Mouse (Mus musculus) spleen, adult 2 months (tissue): ENCODE data around the gene Pak6. TPM values are rescaled to one million over a fixed set of nuclear protein-coding genes. Genes with fewer than 3 reads are reported as not detected.

Experiments
- DNase-seq, 2 experiments: peaks; one replicate each; pipeline versions ENCODE4 v3.0.0 to v3.0.0-alpha.2; 2012 to 2021; ENCODE audit warnings: low spot score in 2 of 2, low read depth in 1 of 2
- H3K27ac ChIP-seq: fragments of 200-500 bp; 2 replicates; pipeline ENCODE4 v1.5.1; 2012; ENCODE audit warnings: low read length, inconsistent platforms; ENCODE audit not compliant: insufficient read depth
- H3K27me3 ChIP-seq: fragments of 200-500 bp; 2 replicates; pipeline ENCODE4 v1.6.1; 2012; ENCODE audit warnings: mild to moderate bottlenecking, moderate library complexity, low read length, inconsistent platforms; ENCODE audit not compliant: control insufficient read depth, insufficient read depth
- H3K36me3 ChIP-seq: fragments of 200-500 bp; 2 replicates; pipeline ENCODE4 v1.6.1; 2012; ENCODE audit warnings: mild to moderate bottlenecking, low read length, inconsistent platforms; ENCODE audit not compliant: control insufficient read depth, insufficient read depth
- H3K4me1 ChIP-seq: fragments of 200-500 bp; 2 replicates; pipeline ENCODE4 v1.6.1; 2011; ENCODE audit warnings: inconsistent platforms; ENCODE audit not compliant: control insufficient read depth, insufficient read depth, insufficient read length
- H3K4me3 ChIP-seq: fragments of 200-500 bp; 2 replicates; pipeline ENCODE4 v1.5.1; 2011; ENCODE audit warnings: mild to moderate bottlenecking, inconsistent platforms; ENCODE audit not compliant: insufficient read depth, insufficient read length; ENCODE audit errors: extremely low read depth
- CTCF ChIP-seq: fragments of 200-500 bp; IDR thresholded peaks from 2 replicates; pipeline ENCODE4 v1.5.1; 2011; ENCODE audit warnings: mild to moderate bottlenecking, inconsistent platforms; ENCODE audit not compliant: insufficient read depth, insufficient read length, insufficient replicate concordance; ENCODE audit errors: extremely low read depth
- POLR2A ChIP-seq: fragments of 200-500 bp; IDR thresholded peaks from 2 replicates; pipeline ENCODE4 v1.6.1; 2011; ENCODE audit warnings: low read depth, low read length, inconsistent platforms
- whole genome bisulfite sequencing: fragments of 180-500 bp; shearing (Covaris S2); methylation state at CpG from one replicate; pipeline ENCODE4 v1.1.7; 2018; 5-methylcytosine and 5-hydroxymethylcytosine counted together
- polyA plus RNA-seq: library from polyadenylated mRNA; depleted of rRNA; stranded (reverse); fragments of >200 nt; gene quantifications from 2 replicates; pipeline ENCODE4 v1.2.3, GENCODE M21; 2012

Pak6 gene
- polyA plus RNA-seq, 1 experiment = 0.33 TPM

GRCm38 (mm10) chr2:118656688-118657281 lies 6.3 kb upstream of the Pak6 start:
- no peak overlapping the region for H3K27ac ChIP-seq
- DNase-seq = no peak
- TF ChIP-seq CTCF (no peak), POLR2A (no peak)
- no peaks in the 10 kb centered on the region for H3K36me3 ChIP-seq
- no peak overlapping the region for H3K4me3 ChIP-seq
- H3K27me3 ChIP-seq = no peaks in the 10 kb centered on the region
- WGBS = 36% methylated on average over 3 of the region's 3 CpGs
- H3K4me1 ChIP-seq = peaks cover 17% of the 10 kb centered on the region; the same call in 1 of the 2 replicates

DNA sequence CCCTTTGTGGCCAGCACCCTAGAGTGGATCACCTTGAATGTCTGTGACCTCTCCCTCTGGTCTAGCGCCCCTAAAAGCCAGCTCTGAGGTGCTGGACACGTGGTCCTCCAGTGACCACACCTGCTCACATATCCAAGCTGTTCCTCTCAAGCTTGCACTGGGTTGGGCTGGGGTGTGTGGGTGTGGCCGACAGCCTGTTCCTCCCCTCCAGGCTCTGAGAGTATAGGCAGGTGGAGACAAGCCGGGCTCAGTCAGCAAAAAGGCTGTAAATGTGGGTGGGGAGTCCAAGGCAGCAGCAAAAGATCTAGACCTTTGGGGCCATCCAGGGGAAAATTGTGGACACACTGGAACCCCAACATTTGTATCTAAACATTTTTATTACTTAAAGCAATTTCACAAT lies 4.6 kb upstream of the Pak6 start:
- H3K4me3 ChIP-seq = no peak overlapping the region
- H3K27ac ChIP-seq = no peak overlapping the region
- H3K4me1 ChIP-seq = peaks cover 17% of the 10 kb centered on the region
- no peaks in the 10 kb centered on the region for H3K36me3 ChIP-seq
- DNase-seq = no peak
- no peak for TF ChIP-seq CTCF
- TF ChIP-seq POLR2A = no peak
- WGBS = 27% methylated on average over 4 of the region's 4 CpGs
- 0 out of 2 replicates have a peak, but pooled peaks cover 3% of the 10 kb centered on the region for H3K27me3 ChIP-seq

DNA sequence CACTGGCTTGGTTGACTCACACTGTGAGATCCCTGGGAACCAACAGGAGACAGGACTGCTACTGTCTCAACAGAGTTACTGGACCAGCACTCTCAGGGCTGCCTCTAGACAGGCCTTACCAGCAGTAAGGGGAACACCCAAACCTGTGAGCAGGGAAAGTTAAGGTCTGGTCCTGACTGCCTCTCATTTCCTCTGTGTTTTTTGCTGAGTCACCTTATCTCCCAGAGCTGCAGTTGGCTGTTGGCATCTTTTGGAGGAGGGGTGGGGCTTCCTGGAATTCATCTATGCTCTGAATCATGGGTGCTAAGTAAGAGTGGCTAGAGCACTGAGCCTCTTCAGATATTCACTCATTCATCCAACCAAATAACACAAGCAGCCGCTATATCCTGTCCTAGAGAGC lies 4.0 kb upstream of the Pak6 start:
- TF ChIP-seq POLR2A (no peak), CTCF (no peak)
- no peak for DNase-seq
- Histone ChIP-seq H3K27ac (peak overlapping the region; percentile 39; the same call in 1 of the 2 replicates), H3K27me3 (0 out of 2 replicates have a peak, but pooled peaks cover 3% of the 10 kb centered on the region), H3K4me3 (no peak overlapping the region), H3K36me3 (no peaks in the 10 kb centered on the region), H3K4me1 (peaks cover 21% of the 10 kb centered on the region)
- 53% methylated on average over 1 of the region's 1 CpGs for WGBS

DNA sequence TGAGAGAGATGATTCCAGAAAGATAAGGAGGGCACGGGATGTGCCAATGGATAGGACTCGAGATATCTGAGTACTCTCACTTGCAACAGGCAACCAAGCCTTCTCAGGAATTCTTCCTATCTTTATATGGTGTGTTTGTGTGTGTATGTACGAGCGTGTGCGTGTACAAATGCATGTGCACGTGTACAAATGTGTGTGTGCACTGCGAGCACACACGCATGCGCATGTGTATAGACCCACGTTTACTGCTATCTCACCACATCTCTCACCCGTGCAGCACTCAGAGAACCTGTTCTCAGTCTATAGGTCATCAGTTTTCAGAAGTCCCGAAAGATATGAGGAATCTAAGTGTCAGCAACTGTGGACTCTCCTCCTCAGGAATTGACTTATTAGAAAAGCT lies 3.6 kb upstream of the Pak6 start:
- Histone ChIP-seq H3K36me3 (no peaks in the 10 kb centered on the region), H3K4me1 (peaks cover 21% of the 10 kb centered on the region), H3K27me3 (0 out of 2 replicates have a peak, but pooled peaks cover 3% of the 10 kb centered on the region), H3K27ac (peak overlapping the region; percentile 6; the same call in 1 of the 2 replicates), H3K4me3 (no peak overlapping the region)
- TF ChIP-seq CTCF (no peak), POLR2A (no peak)
- no peak for DNase-seq
- WGBS = 68% methylated on average over 12 of the region's 12 CpGs

GRCm38 (mm10) chr2:118659998-118660452 lies 3.1 kb upstream of the Pak6 start:
- Histone ChIP-seq H3K36me3 (no peaks in the 10 kb centered on the region), H3K27ac (no peak overlapping the region), H3K4me3 (peak overlapping the region; percentile 53), H3K27me3 (0 out of 2 replicates have a peak, but pooled peaks cover 3% of the 10 kb centered on the region), H3K4me1 (peaks cover 21% of the 10 kb centered on the region)
- peak in 1 of 2 experiments; percentile 45 for DNase-seq
- TF ChIP-seq CTCF = no peak
- no peak for TF ChIP-seq POLR2A
- WGBS = 3% methylated on average over 4 of the region's 4 CpGs

DNA sequence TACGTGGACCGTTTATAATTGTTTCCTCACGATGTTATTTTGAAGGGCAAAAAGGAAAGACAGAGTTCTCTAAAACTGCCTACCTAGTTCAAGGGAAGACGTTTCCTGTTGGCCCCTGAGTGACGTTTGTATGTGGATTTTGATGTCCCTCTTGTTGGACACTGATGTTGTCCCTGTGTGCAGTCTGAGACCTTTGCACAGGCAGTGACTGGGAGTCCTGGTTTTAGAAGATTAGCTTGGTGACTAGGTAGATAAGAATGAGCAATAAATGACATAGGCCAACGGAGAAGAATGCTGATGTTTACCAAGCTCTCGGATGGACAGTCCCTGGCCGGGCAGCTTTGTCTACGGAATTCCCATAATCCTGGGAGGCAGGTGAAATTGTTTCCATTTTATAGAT lies 1.2 kb upstream of the Pak6 start:
- no peak for DNase-seq
- H3K36me3 ChIP-seq = no peaks in the 10 kb centered on the region
- H3K27ac ChIP-seq = no peak overlapping the region
- no peak overlapping the region for H3K4me3 ChIP-seq
- WGBS = 75% methylated on average over 9 of the region's 9 CpGs
- peaks cover 16% of the 10 kb centered on the region for H3K4me1 ChIP-seq
- H3K27me3 ChIP-seq = 0 out of 2 replicates have a peak, but pooled peaks cover 3% of the 10 kb centered on the region
- no peak for TF ChIP-seq POLR2A
- no peak for TF ChIP-seq CTCF
